Mouse (Mus musculus) limb, embryonic 14.5 days (tissue): ENCODE measurements around the gene Rpl4. TPM values are rescaled to one million over a fixed set of nuclear protein-coding genes. Genes with fewer than 3 reads are reported as not detected.
"Not testable (repeated sequence)": the region's sequence is repeated elsewhere in the genome, so short reads cannot be mapped to it uniquely, and the experiment has no call there.

Experiments used
- ATAC-seq: fragments of 200-750 bp; cut with Nextera tagmentation; 2 replicates; pipeline ENCODE4 v1.8.0; 2017; ENCODE audit warnings: low read depth, moderate number of reproducible peaks, moderate TSS enrichment; ENCODE audit not compliant: low FRiP score
- DNase-seq: peaks from one replicate; pipeline ENCODE4 v3.0.0-alpha.2; 2015; ENCODE audit warnings: low spot score
- H3K27ac ChIP-seq: fragments of 300-500 bp; sonication (generic); replicated peaks from 2 replicates; pipeline ENCODE4 v1.5.1; 2014; ENCODE audit warnings: low read depth, mild to moderate bottlenecking, low read length, moderate library complexity, mixed read lengths
- H3K27me3 ChIP-seq: fragments of 300-500 bp; sonication (generic); 2 replicates; pipeline ENCODE4 v1.6.1; 2014; ENCODE audit warnings: low read length, mixed read lengths; ENCODE audit not compliant: control insufficient read depth, insufficient read depth
- H3K36me3 ChIP-seq: fragments of 300-500 bp; sonication (generic); 2 replicates; pipeline ENCODE4 v1.6.1; 2014; ENCODE audit warnings: mild to moderate bottlenecking, low read length, moderate library complexity, mixed read lengths; ENCODE audit not compliant: control insufficient read depth, insufficient read depth
- H3K4me1 ChIP-seq: fragments of 300-500 bp; sonication (generic); 2 replicates; pipeline ENCODE4 v1.6.1; 2014; ENCODE audit warnings: antibody characterized with exemption, low read length, mixed read lengths; ENCODE audit not compliant: control insufficient read depth, insufficient read depth
- H3K4me2 ChIP-seq: fragments of 300-500 bp; sonication (generic); replicated peaks from 2 replicates; pipeline ENCODE4 v1.6.1; 2014; ENCODE audit warnings: low read depth, mild to moderate bottlenecking, low read length, moderate library complexity; ENCODE audit not compliant: severe bottlenecking
- H3K4me3 ChIP-seq: fragments of 300-500 bp; sonication (generic); replicated peaks from 2 replicates; pipeline ENCODE4 v1.5.1; 2014; ENCODE audit warnings: low read length
- H3K9ac ChIP-seq: fragments of 300-500 bp; sonication (generic); 2 replicates; pipeline ENCODE4 v1.6.1; 2014; ENCODE audit warnings: mild to moderate bottlenecking, low read depth, low read length, moderate library complexity; ENCODE audit not compliant: severe bottlenecking
- H3K9me3 ChIP-seq: fragments of 300-500 bp; sonication (generic); 2 replicates; pipeline ENCODE4 v1.6.1; 2016; ENCODE audit warnings: low read length; ENCODE audit not compliant: control insufficient read depth
- POLR2A ChIP-seq: fragments of 200-500 bp; IDR thresholded peaks from 2 replicates; pipeline ENCODE4 v1.8.0; 2012; ENCODE audit warnings: inconsistent platforms, mild to moderate bottlenecking, moderate library complexity, borderline replicate concordance; ENCODE audit not compliant: insufficient read depth, insufficient read length; ENCODE audit errors: extremely low read depth
- WGBS: fragments of 180-500 bp; shearing (Covaris S2); extraction: QIAGEN DNeasy Blood & Tissue Kit; methylation state at CpG from one replicate; pipeline ENCODE4 v1.1.7; 2014; 5-methylcytosine and 5-hydroxymethylcytosine counted together
- polyA plus RNA-seq, 2 experiments: library from polyadenylated mRNA; depleted of rRNA in 1 of 2; stranded (reverse) in 1 of 2; unstranded in 1 of 2; fragments of >200 nt; fragmentation: Nextera tagmentation in 1 of 2; extraction: Ambion mirVana in 1 of 2; gene quantifications; 2 replicates each; pipeline versions ENCODE4 v1.2.1 to v1.2.3; 2012 to 2014

Gene Rpl4
- polyA plus RNA-seq, 2 experiments: 1,322 to 1,375 TPM

DNA sequence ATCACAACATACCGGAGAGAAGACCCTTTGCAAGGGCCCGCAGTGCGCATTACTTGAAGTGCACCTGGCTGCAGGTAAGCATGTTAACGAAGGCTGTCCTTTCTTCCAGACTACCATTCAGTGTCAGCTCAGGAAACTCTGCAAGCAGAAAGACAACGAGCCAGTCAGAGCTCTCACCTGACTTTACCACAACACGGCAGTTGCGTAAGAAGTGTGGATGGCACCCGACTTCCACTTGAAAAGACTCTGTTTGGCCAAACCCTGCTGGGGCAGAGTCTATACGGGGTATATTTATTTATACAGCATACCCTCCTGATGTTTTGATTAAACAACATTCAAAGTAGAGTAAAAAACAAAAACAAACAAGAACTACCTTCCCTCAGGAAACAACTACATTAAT lies 33.3 kb upstream of the Rpl4 start:
- Histone ChIP-seq H3K27me3 (no peaks in the 10 kb centered on the region), H3K9ac (no peak overlapping the region), H3K4me2 (no peak overlapping the region), H3K27ac (no peak overlapping the region), H3K36me3 (peaks cover 39% of the 10 kb centered on the region), H3K4me1 (no peaks in the 10 kb centered on the region), H3K4me3 (no peak overlapping the region), H3K9me3 (no peaks in the 10 kb centered on the region)
- 93% methylated on average over 9 of the region's 9 CpGs for WGBS
- no peak for ATAC-seq
- no peak for DNase-seq
- TF ChIP-seq POLR2A: no peak

DNA sequence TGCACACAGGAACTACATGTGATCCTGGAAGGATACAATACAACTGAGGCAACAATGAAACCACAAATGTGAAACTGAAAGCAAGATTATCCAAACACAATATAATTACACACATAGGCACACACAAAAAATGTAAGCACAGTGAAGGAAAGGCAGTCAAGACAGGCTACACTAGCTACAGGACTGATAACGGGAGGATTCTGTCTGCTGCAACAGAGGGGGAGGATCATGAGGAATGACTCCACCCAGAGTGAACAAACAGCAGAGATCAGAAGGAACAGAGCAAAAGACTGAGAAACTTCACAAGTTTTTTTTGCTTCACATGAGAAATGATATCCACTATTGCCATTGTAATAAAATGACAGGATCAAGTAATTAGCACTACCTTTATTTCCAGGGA lies 16.5 kb upstream of the Rpl4 start:
- peaks cover 68% of the 10 kb centered on the region for H3K36me3 ChIP-seq
- no peaks in the 10 kb centered on the region for H3K27me3 ChIP-seq
- no peak overlapping the region for H3K4me3 ChIP-seq
- 95% methylated on average over 1 of the region's 1 CpGs for WGBS
- no peaks in the 10 kb centered on the region for H3K4me1 ChIP-seq
- ATAC-seq (no peak), DNase-seq (no peak)
- no peaks in the 10 kb centered on the region for H3K9me3 ChIP-seq
- H3K27ac ChIP-seq: no peak overlapping the region
- no peak for TF ChIP-seq POLR2A
- H3K9ac ChIP-seq: no peak overlapping the region
- no peak overlapping the region for H3K4me2 ChIP-seq

DNA sequence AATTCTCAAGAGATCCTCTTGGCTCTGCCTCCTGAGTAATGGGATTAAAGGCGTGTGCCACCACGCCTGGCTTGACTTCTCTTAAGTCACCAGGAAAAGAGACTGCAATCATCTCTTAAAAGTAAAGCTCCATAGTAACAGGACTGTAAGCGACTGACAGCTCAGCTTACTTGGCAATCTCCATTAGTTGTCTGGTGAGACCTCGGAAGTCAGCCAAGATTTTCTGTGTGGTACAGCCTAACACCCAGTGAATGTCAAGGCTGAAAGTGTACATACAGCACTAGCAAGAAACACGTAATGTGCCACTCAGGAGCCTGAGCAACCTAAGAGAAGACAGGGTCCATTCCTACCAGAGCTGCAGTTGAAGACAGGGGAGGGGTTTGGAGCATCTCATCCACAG lies 12.7 kb upstream of the Rpl4 start:
- Histone ChIP-seq H3K9me3 (no peaks in the 10 kb centered on the region), H3K27ac (no peak overlapping the region), H3K4me3 (no peak overlapping the region), H3K27me3 (no peaks in the 10 kb centered on the region), H3K4me1 (no peaks in the 10 kb centered on the region), H3K4me2 (no peak overlapping the region), H3K9ac (no peak overlapping the region), H3K36me3 (peaks cover 64% of the 10 kb centered on the region)
- WGBS: 93% methylated on average over 5 of the region's 5 CpGs
- ATAC-seq: no peak
- DNase-seq: no peak
- no peak for TF ChIP-seq POLR2A

DNA sequence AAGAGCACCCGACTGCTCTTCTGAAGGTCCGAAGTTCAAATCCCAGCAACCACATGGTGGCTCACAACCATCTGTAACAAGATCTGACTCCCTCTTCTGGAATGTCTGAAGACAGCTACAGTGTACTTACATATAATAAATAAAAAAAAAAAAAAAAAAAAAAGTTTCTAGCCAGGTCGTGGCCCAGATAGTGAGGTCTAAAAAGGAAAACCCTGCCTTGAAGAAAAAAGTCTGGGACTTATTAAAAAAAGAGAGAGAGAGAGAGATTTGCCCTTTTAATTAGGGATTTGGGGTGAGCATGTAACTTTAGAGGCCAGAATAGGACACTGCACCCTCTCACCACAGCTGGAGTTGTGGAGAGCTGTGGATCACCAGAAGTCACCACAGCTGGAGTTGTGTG lies 3.2 kb upstream of the Rpl4 start:
- not testable (repeated sequence) for H3K9ac ChIP-seq, H3K4me2 ChIP-seq, ATAC-seq, H3K27me3 ChIP-seq, H3K4me3 ChIP-seq, DNase-seq, H3K36me3 ChIP-seq, H3K4me1 ChIP-seq, H3K27ac ChIP-seq, H3K9me3 ChIP-seq
- 94% methylated on average over 3 of the region's 3 CpGs for WGBS

DNA sequence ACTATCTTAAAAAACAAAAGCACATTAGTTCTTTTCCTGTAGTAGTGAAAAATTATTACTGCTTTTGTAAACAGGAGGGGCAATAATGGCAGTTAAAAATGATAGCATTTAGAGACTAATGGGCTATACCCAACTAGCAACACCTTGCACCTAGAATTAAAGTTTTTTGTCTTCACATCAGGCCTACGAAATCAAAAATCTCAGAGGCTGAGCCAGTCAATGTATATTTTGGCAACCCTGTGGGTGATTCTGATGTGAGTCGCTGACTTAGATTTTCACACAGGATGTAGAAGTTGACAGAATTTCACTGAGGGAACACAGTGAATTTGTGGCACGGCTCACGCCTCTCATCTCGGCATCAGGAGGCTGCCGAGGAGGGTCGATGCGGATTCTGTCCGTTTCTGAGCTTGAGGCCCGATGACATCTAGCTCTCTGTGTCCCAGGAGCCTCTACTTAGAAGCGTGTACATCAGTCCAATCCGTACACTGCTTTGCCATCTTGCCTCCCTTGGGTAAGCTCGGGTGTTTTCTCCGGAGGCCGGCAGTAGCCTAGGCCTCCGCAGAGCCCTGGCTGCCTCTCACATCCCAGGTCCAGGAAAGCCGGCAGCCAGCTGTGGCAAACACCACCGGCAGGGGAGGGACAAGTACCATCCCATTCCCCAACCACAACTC lies 895 bp upstream of the Rpl4 start:
- Histone ChIP-seq H3K36me3 (peaks cover 32% of the 10 kb centered on the region), H3K4me2 (peak overlapping the region; percentile 75), H3K9ac (peak overlapping the region; percentile 92), H3K9me3 (no peaks in the 10 kb centered on the region), H3K4me3 (peak overlapping the region; percentile 94), H3K27me3 (no peaks in the 10 kb centered on the region), H3K4me1 (peaks cover 10% of the 10 kb centered on the region), H3K27ac (peak overlapping the region; percentile 94)
- peak; percentile 27; the same call in 1 of the 2 replicates for ATAC-seq
- DNase-seq: no peak
- no peak for TF ChIP-seq POLR2A
- WGBS: 2% methylated on average over 18 of the region's 18 CpGs

DNA sequence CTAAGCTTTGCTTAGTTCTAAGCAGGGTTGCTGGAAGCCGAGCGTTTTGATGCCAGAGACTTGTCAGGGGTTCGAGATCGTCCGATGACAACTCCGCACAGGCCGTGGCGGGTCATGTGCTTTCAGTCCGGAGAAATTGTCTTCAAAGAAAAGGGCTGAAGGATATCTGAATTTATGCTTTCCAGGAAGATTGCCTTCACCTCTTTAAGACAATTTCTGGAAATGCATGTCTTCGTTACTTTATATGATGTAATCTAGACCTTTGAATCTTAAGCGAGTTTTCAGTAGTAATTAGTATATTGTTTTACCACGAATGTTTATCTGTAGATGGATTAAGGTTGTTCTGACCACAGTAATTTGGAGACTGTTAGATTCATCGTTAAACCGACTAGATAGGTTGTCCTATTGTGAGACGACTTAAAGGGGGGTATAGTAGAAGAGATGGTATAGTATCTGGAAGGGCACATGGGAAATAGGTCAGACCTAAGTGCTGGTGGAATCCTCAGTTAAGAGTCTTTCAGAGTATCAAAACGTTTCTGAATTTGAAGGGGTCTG lies 568 bp downstream of the Rpl4 start:
- DNase-seq: no peak
- Histone ChIP-seq H3K4me3 (peak overlapping the region; percentile 94), H3K4me2 (peak overlapping the region; percentile 75), H3K36me3 (peaks cover 43% of the 10 kb centered on the region), H3K4me1 (peaks cover 10% of the 10 kb centered on the region), H3K27ac (peak overlapping the region; percentile 94), H3K9me3 (no peaks in the 10 kb centered on the region), H3K9ac (peak overlapping the region; percentile 92), H3K27me3 (no peaks in the 10 kb centered on the region)
- TF ChIP-seq POLR2A: no peak
- WGBS: under 1% methylated on average over 16 of the region's 16 CpGs
- no peak; the same call in 1 of the 2 replicates for ATAC-seq
